Mouse (Mus musculus) midbrain, embryonic 13.5 days (tissue): Measurements from ENCODE around the gene Coq2. TPM values are rescaled to one million over a fixed set of nuclear protein-coding genes. Genes with fewer than 3 reads are reported as not detected.

Experiments used
- ATAC-seq: fragments of 200-750 bp; cut with Nextera tagmentation; 2 replicates; pipeline ENCODE4 v1.8.0; 2017; ENCODE audit warnings: mild to moderate bottlenecking, moderate TSS enrichment, moderate library complexity
- H3K27ac ChIP-seq: fragments of 300-500 bp; sonication (generic); 2 replicates; pipeline ENCODE4 v1.5.1; 2015; ENCODE audit warnings: inconsistent platforms, mild to moderate bottlenecking, moderate library complexity
- H3K27me3 ChIP-seq: fragments of 300-500 bp; sonication (generic); 2 replicates; pipeline ENCODE4 v1.6.1; 2015; ENCODE audit warnings: mild to moderate bottlenecking, inconsistent platforms
- H3K36me3 ChIP-seq: fragments of 300-500 bp; sonication (generic); 2 replicates; pipeline ENCODE4 v1.6.1; 2015; ENCODE audit warnings: mild to moderate bottlenecking, inconsistent platforms
- H3K4me1 ChIP-seq: fragments of 300-500 bp; sonication (generic); replicated peaks from 2 replicates; pipeline ENCODE4 v1.6.1; 2015; ENCODE audit warnings: inconsistent platforms
- H3K4me2 ChIP-seq: fragments of 300-500 bp; sonication (generic); replicated peaks from 2 replicates; pipeline ENCODE4 v1.6.1; 2015; ENCODE audit warnings: moderate library complexity, mild to moderate bottlenecking, inconsistent platforms
- H3K4me3 ChIP-seq: fragments of 300-500 bp; sonication (generic); replicated peaks from 2 replicates; pipeline ENCODE4 v1.5.1; 2015; ENCODE audit warnings: mild to moderate bottlenecking, inconsistent platforms
- H3K9ac ChIP-seq: fragments of 300-500 bp; sonication (generic); replicated peaks from 2 replicates; pipeline ENCODE4 v1.6.1; 2015; ENCODE audit warnings: mild to moderate bottlenecking, inconsistent platforms
- H3K9me3 ChIP-seq: fragments of 300-500 bp; sonication (generic); 2 replicates; pipeline ENCODE4 v1.6.1; 2016; ENCODE audit warnings: mild to moderate bottlenecking, inconsistent platforms
- WGBS: fragments of 180-500 bp; shearing (Covaris S2); methylation state at CpG from one replicate; pipeline ENCODE4 v1.1.7; 2015; 5-methylcytosine and 5-hydroxymethylcytosine counted together
- polyA plus RNA-seq: library from polyadenylated mRNA; unstranded; fragments of >200 nt; fragmentation: Nextera tagmentation; extraction: Ambion mirVana; gene quantifications from 2 replicates; pipeline ENCODE4 v1.2.1, GENCODE M21; 2015

Gene Coq2
- 37.8 and 47.9 TPM in 2 replicates for polyA plus RNA-seq

DNA sequence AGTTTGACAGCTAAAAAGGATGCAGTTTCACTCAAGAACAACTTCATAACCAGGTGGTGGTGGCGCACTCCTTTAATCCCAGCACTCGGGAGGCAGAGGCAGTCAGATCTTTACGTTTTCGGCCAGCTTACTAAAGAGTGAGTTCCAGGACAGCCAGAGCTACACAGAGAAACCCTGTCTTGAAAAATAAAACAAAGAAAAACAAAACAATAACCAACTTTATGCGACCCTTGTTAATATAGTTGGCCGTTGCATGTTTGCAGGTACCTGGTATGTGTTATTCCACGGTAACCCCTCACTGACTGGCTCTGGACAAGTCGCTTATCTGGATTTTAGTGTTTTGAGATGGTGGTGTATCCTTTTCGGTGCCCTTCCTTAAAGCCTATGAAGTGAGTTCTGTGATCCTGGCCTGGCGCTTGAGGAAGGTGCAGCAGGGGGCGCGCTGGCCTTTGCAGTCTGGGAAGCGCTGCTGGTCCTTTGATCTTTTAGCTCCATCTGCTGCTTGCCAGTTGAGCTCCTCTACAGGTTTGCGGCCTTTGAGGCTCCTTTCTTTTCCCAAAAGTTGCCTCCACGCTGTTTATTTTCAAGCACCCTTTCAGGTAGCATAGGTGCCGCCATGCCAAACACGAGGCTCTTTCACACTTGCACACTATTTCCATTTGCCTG, at the start of gene Coq2:
Coq2 (minus strand) TSS at position 430 of the 666 bp plus-strand sequence.
- Histone ChIP-seq H3K36me3 (0 out of 2 replicates have a peak, but pooled peaks cover 3% of the 10 kb centered on the region), H3K4me3 (peak within 1 kb of the TSS; percentile 80), H3K4me1 (peaks cover 23% of the 10 kb centered on the region), H3K27ac (peak within 1 kb of the TSS; percentile 64), H3K27me3 (no peaks in the 10 kb centered on the region), H3K9me3 (no peaks in the 10 kb centered on the region), H3K9ac (peak within 1 kb of the TSS; percentile 93), H3K4me2 (peak within 1 kb of the TSS; percentile 72)
- peak; percentile 28 for ATAC-seq
- WGBS = 11% methylated on average over 17 of the region's 17 CpGs

DNA sequence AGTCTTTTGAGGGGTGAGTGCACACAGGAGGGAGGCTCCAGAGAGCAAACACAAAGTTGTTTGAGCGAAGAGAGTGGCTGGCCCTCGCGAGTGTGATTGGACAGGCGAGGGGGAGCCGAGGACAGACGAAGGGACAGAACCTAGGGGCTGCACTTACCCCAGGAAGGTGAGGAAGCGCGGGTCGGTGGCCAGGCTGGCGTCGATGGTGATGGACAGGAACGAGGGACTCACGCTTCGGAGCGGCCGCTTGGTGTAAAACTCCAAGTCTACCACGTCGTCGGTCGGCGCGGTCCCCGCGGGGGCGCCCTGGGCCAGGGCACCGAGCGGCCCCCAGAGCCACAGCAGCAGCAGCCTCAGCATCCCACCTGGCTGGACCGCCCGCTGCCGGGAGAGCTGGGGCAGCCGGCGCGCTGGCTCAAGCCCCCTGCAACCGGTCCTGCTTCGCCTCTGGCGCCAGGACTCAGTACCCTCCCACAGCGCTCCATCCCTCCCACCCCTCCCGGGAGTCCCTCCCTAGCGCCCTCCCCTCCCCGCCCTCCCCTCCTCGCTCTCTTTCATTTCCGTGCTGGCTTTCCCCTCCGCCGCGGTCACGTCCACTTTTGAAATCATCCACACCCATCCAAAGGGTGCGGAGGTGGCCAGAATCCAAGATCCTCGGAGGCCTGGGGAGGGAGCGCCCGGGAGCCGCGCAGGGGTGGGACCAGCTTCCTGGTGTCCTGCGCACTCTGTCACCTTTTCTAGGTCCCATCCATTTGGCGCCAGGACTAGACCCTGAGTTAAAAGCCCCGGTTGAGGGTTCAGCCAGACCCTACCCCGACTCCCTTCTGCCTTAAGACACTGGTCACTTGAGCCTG, 44.5 kb upstream of the Coq2 start, which contains the start of gene Hpse:
Hpse (minus strand) TSS at position 482 of the 854 bp plus-strand sequence.
- peak; percentile 83 for ATAC-seq

DNA sequence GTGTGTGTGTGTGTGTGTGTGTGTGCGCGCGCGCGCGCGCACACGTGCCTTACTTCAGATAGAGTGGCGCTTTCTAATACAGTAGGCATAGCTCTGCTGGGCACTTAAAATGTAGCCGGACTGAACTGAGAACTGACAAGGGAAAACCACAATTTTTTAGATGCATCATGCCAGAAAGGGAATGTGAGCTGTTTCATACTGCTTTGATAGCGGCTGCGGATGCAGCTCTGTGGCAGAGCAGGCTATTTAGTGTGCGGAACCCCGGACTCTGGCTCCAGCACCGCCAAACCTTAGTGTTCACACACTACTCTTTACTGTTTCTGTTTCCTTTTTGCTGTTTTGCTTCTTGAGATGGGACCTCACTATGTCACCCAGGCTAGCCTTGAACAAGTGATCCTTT, 41.8 kb upstream of the Coq2 start:
- no peak overlapping the region for H3K27ac ChIP-seq
- H3K27me3 ChIP-seq = peaks cover 32% of the 10 kb centered on the region
- no peak for ATAC-seq
- H3K4me1 ChIP-seq = peaks cover 9% of the 10 kb centered on the region
- no peak overlapping the region for H3K4me3 ChIP-seq
- H3K9me3 ChIP-seq = no peaks in the 10 kb centered on the region
- H3K4me2 ChIP-seq = no peak overlapping the region
- H3K36me3 ChIP-seq = no peaks in the 10 kb centered on the region
- H3K9ac ChIP-seq = no peak overlapping the region
- WGBS = 93% methylated on average over 15 of the region's 15 CpGs

More for the DNA sequence above, 44.5 kb upstream of the Coq2 start, which contains the start of gene Hpse:
- Histone ChIP-seq H3K4me3 (peak within 1 kb of the TSS; percentile 52), H3K27ac (no peak within 1 kb of the TSS), H3K36me3 (no peaks in the 10 kb centered on the region), H3K4me2 (peak within 1 kb of the TSS; percentile 95), H3K4me1 (peaks cover 9% of the 10 kb centered on the region), H3K9ac (peak within 1 kb of the TSS; percentile 65), H3K27me3 (peaks cover 32% of the 10 kb centered on the region), H3K9me3 (no peaks in the 10 kb centered on the region)
- WGBS = under 1% methylated on average over 54 of the region's 56 CpGs

DNA sequence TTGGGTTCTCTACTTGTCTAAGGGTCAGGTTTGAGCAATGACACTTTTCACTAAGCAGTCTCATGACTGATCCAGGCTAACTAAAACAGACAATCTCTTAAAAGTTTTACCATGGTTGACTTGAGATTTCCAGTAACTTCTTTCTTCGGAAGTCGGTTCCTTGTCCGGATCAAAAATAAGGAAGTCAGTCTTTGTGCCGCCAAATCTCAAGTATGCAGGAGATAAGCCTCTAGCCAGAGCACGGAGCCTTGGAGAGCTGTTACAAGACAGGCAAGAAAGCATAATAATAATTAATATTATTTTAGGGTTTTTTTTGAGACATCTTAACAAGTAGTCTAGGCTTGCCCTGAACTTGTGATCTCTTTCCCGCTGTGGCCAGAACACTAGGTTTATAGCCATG, 36.3 kb upstream of the Coq2 start:
- no peaks in the 10 kb centered on the region for H3K4me1 ChIP-seq
- no peak overlapping the region for H3K27ac ChIP-seq
- no peak overlapping the region for H3K4me2 ChIP-seq
- no peaks in the 10 kb centered on the region for H3K36me3 ChIP-seq
- 91% methylated on average over 6 of the region's 6 CpGs for WGBS
- no peak overlapping the region for H3K4me3 ChIP-seq
- no peak overlapping the region for H3K9ac ChIP-seq
- H3K9me3 ChIP-seq = no peaks in the 10 kb centered on the region
- H3K27me3 ChIP-seq = no peaks in the 10 kb centered on the region
- ATAC-seq = no peak

DNA sequence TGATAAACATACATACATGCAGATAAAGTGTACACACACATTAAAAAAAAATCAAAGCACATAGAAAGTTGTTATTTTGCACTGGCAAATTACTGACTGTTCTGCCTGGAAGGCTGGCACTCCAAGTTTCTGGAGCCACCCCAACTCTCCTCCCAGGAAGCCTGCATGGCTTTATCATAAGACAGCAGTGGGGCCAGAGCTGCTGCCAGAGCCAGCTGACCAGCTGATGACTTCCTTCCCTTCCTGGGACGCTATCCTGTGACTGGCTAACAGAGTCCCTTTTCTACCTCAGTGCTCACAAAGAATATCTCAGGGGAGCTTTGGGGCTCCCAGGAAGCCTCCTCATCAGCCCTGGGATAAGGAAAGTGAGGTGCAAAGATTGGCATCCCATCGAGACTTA, 35.1 kb upstream of the Coq2 start:
- no peaks in the 10 kb centered on the region for H3K9me3 ChIP-seq

DNA sequence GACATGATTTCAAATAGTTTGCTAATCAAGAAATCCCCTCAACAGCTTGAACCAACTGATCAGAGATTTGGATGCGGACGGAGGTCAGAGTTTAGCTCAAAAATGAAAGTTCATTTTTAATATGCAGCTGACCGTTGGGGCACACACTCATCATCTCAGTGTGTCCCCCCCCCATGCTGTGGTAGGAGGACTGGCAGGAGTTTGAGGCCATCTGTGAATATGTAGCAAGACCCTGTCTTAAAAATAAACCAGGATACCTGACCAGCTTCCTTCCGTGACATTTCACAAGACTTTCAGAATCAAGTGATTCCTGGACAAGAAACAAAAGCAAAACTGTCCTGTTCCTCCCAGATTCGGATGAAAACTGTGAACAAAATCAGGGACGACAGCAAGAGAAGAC, 34.1 kb upstream of the Coq2 start:
- ATAC-seq = no peak
- no peak overlapping the region for H3K27ac ChIP-seq
- 89% methylated on average over 6 of the region's 6 CpGs for WGBS

More for the DNA sequence above, 35.1 kb upstream of the Coq2 start:
- Histone ChIP-seq H3K4me1 (no peaks in the 10 kb centered on the region), H3K9ac (no peak overlapping the region), H3K4me2 (no peak overlapping the region), H3K36me3 (no peaks in the 10 kb centered on the region), H3K27me3 (no peaks in the 10 kb centered on the region), H3K4me3 (no peak overlapping the region), H3K27ac (no peak overlapping the region)
- ATAC-seq = no peak
- WGBS = 68% methylated on average over 2 of the region's 2 CpGs

DNA sequence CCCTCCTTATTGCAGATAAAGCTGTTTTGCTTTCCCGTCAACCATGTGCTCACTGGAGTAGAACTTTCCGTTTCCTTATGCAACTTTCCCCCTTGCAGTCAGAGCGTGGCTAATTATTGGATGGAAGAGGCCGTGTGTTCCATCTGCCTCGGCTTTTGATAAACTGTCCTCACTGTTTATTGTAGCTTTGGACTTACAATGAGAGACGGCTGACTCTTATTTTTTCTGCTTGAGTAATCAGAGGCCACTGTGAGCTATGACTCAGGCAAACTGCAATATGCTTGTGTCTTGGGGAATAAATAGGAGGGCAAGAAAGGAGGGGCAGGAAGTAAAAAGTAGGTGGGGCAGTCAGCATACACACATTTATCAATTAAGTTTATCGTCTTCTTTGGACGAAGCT, 31.7 kb upstream of the Coq2 start:
- Histone ChIP-seq H3K9me3 (no peaks in the 10 kb centered on the region), H3K4me1 (no peaks in the 10 kb centered on the region), H3K9ac (no peak overlapping the region), H3K36me3 (no peaks in the 10 kb centered on the region), H3K4me2 (no peak overlapping the region), H3K27me3 (no peaks in the 10 kb centered on the region), H3K4me3 (no peak overlapping the region), H3K27ac (no peak overlapping the region)
- WGBS = 55% methylated on average over 8 of the region's 8 CpGs
- no peak for ATAC-seq

More for the DNA sequence above, 34.1 kb upstream of the Coq2 start:
- Histone ChIP-seq H3K9me3 (no peaks in the 10 kb centered on the region), H3K4me3 (no peak overlapping the region), H3K9ac (no peak overlapping the region), H3K27me3 (no peaks in the 10 kb centered on the region), H3K4me2 (no peak overlapping the region), H3K4me1 (no peaks in the 10 kb centered on the region), H3K36me3 (no peaks in the 10 kb centered on the region)

DNA sequence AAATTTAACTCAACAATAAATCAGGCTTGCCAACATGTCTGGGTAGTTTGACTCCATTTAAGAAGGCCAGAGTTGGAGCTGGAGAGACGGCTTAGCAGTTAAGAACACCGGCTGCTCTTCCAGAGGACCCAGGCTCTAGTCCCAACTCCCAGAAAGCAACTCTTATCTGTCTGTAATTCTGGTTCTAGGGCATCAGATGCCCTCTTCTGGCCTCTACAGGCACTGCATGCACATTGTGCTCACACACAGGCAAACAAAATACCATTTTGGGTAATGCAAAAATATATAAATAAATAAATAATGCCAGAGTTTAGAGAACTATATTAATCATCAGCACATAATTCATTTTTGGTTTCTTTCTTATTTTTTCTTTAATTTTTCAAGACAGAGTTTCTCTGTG, 29.3 kb upstream of the Coq2 start:
- Histone ChIP-seq H3K4me2 (no peak overlapping the region), H3K9ac (no peak overlapping the region), H3K27me3 (no peaks in the 10 kb centered on the region), H3K9me3 (no peaks in the 10 kb centered on the region), H3K36me3 (no peaks in the 10 kb centered on the region), H3K27ac (no peak overlapping the region), H3K4me1 (no peaks in the 10 kb centered on the region), H3K4me3 (no peak overlapping the region)
- no peak for ATAC-seq
- 98% methylated on average over 2 of the region's 2 CpGs for WGBS

DNA sequence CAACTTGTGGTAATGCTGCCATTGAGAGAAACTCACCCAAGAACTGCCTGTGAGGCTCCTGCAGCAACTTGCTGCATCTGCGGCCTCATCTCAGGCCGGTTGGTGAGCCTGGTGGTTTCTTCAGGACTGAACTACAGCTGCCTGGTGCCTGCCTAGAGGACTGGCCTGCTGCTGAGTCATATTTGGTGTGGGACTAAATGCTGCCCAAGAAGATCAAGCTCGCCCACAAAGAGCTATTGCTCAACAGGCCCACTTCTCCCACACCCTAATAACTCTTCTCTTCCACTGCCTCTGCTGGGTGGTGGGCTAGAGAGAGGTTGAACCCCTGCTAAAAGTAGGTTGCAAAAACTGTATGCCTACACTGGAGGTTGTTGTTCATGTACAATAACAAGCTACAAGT, 27.4 kb upstream of the Coq2 start:
- Histone ChIP-seq H3K9ac (no peak overlapping the region), H3K4me2 (no peak overlapping the region)
- WGBS = 90% methylated on average over 3 of the region's 3 CpGs

DNA sequence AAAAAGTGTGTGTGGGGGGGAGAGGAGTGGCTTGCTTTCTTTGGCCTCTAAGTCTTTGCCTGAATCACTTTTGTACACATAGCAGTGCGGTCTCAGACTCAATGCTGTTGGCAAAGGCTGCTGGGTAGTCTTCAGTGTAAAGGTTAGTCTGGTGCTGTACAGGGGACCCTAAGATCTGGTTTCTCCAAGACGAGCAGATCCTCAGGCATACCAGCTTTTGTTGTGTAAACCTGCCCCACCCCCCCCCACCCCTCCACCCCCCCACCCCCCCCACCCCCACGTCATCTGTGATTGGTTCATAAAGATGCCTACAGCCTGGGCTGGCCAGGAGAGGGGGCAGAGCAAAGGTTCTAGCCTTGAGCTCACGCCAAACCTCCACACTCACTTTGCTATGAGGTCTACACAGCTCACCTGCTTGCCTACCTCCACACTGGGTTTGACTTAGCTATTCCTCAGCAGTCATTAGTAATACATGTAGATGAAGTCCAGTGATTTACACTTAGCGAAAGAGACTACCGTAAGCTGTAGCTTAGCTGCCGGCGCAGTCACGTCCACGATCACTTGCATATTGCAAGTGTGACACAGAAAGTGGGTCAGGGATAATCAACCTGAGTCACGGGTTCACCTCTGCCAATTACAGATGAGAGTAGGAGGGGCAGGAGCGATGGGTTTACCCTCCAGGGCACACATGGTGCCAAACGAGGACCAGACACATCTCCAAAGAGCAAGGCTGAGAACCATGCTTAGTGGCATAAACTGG, 26.1 kb upstream of the Coq2 start:
- Histone ChIP-seq H3K27ac (no peak overlapping the region), H3K27me3 (no peaks in the 10 kb centered on the region), H3K4me2 (no peak overlapping the region), H3K36me3 (no peaks in the 10 kb centered on the region), H3K4me1 (no peaks in the 10 kb centered on the region), H3K9ac (no peak overlapping the region), H3K4me3 (no peak overlapping the region), H3K9me3 (no peaks in the 10 kb centered on the region)
- no peak for ATAC-seq
- 85% methylated on average over 13 of the region's 13 CpGs for WGBS

More for the DNA sequence above, 27.4 kb upstream of the Coq2 start:
- no peak for ATAC-seq
- H3K36me3 ChIP-seq = no peaks in the 10 kb centered on the region
- no peak overlapping the region for H3K27ac ChIP-seq
- no peaks in the 10 kb centered on the region for H3K4me1 ChIP-seq
- H3K9me3 ChIP-seq = no peaks in the 10 kb centered on the region
- no peaks in the 10 kb centered on the region for H3K27me3 ChIP-seq
- H3K4me3 ChIP-seq = no peak overlapping the region

DNA sequence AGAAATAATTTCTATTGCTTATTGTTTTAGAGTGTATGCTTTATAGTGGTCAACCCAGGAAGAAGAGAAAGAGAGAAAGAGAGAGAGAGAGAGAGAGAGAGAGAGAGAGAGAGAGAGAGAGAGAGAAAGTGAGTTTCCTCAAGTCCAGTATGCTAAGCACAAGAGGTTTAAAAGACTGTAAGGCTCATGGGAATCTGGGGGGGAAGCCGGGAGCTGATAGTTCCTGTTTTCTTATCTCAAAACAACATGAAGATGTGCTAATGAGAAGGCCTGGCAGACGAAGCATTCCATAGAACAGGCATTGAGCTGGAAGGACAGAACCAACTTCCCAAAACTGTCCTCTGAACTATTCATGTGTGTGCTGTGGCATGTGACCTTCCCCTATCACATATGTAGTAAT, 22.9 kb upstream of the Coq2 start:
- Histone ChIP-seq H3K27ac (no peak overlapping the region), H3K9me3 (no peaks in the 10 kb centered on the region), H3K4me1 (no peaks in the 10 kb centered on the region), H3K9ac (no peak overlapping the region), H3K36me3 (no peaks in the 10 kb centered on the region), H3K4me3 (no peak overlapping the region), H3K4me2 (no peak overlapping the region), H3K27me3 (no peaks in the 10 kb centered on the region)
- 74% methylated on average over 2 of the region's 2 CpGs for WGBS
- no peak for ATAC-seq

DNA sequence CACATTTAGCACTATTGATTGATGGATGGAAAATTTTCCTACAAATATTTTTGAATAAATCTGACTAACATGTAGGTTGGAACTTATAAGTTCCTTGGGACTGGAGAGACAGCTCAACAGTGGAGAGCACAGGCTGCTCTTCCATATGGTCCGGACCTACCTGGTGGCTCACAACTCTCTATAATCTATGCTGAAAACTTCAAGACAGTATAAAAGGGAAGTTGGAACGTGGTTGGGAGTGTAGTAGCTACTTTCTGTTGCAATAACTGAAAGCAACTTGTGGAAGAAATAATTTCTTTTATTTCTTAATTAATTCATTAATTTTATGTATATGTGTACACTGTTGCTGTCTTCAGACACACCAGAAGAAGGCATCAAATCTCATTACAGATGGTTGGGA, 22.5 kb upstream of the Coq2 start:
- Histone ChIP-seq H3K36me3 (no peaks in the 10 kb centered on the region), H3K9me3 (no peaks in the 10 kb centered on the region), H3K27me3 (no peaks in the 10 kb centered on the region), H3K4me1 (no peaks in the 10 kb centered on the region), H3K4me3 (no peak overlapping the region), H3K9ac (no peak overlapping the region), H3K4me2 (no peak overlapping the region), H3K27ac (no peak overlapping the region)
- WGBS = 63% methylated on average over 2 of the region's 2 CpGs
- ATAC-seq = no peak
